Mouse (Mus musculus): ENCODE data around the gene Adtrp.

The Adtrp gene

DNA sequence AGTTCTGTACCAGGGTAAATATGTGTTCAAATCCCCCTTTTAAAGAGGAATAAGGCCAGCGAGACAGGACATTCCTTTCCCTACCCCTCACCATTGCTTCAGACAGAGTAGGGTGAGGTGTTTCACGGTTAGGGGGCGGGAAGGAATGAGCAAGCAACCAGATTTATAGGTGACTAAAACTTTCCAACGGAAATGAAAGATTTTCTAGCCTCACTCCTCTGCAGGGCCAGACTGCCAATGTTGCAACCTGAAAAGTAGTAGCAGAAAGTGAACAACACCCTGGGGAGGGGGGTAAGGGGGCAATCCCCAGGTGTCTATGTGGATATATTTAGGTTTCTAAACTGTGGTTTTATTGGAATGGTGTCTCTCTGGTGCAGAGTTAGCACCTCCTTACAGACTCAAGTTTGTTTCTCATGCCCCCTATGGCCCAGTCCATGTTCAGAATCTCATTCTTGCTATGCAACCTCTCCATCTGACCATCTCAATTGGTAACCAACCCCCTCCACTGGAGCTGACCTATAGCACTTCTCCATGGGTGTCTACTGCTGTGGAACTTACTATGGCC is 73.6 kb downstream of the Adtrp start:
- DNase-seq = no peak

DNA sequence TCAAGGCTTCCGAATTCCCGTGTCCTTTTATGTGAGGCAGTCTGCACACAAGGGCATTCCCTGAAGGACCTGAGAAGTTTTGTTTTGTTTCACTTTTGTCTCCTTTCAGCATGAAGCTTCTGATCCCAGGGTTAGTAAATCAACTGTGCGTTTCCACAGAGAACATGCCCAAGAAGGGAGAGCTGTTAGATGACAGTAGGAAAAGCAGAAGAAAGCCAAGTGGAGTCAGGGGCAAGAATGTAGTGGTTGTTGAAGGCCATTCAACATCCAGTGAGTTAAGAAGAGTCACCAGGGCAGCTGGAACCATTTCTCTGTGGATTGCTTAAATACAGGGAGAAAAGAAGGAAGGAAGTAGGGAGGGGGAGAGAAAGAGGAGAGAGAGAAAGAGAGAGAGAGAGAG is 76.4 kb downstream of the Adtrp start:
- DNase-seq = no peak

DNA sequence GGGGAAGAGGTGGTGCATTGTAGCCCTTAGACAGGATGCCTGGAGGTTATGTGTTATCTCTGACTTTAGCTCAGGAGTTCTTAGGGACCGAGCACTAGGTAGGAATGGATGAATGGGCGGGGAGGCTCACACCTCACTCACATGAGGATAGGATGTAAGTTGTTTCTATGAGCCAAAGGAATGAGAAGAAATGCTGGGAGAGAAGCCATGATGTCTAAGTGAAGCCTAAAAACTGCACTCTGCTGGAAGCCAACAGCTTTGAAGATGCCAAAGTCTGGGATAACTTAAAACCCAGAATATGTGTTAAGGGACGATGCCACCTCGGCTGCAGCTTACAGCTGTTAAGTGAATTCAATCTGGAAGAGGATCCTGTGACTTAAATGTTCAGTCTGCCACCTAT is 79.5 kb downstream of the Adtrp start:
- no peak for DNase-seq

DNA sequence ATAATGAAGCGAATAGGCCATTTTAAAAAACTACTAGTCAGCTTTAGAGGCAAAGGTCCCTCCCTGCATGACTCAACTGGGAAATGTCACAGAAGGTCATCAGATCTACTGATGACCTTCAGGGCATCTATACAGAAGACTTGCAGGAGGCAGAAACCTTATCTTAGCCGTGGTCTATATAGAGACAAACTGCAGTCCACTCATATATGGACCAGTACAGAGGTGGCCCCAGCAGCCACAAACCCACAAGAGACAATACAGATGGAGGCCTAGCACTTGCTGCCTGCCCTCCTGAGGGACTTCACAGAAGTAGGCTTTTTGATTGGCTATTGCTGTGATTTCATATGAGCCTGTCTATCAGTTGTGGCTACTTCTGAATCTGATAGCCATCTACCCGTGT is 85.5 kb downstream of the Adtrp start:
- DNase-seq = no peak

DNA sequence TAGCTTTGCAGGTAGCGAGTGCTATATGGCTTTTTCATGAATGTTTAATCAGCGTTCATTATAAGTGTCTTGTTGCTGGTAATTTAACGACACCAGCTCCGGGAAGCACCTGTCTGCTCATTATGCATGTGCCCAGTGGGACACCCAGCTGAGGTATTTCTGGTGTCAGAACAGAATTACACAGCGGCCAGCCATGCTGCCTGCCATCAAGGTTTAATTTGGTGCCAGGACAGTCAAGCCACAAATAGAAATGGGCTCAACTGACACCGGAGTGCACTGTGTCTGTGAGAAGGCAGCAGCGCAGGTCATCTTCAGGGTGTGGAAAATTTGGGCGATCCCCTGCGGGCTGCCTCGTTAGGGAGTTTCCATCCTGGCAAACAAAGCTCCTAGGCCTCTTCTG is 87.0 kb downstream of the Adtrp start:
- DNase-seq = peak; percentile 22 to 30

DNA sequence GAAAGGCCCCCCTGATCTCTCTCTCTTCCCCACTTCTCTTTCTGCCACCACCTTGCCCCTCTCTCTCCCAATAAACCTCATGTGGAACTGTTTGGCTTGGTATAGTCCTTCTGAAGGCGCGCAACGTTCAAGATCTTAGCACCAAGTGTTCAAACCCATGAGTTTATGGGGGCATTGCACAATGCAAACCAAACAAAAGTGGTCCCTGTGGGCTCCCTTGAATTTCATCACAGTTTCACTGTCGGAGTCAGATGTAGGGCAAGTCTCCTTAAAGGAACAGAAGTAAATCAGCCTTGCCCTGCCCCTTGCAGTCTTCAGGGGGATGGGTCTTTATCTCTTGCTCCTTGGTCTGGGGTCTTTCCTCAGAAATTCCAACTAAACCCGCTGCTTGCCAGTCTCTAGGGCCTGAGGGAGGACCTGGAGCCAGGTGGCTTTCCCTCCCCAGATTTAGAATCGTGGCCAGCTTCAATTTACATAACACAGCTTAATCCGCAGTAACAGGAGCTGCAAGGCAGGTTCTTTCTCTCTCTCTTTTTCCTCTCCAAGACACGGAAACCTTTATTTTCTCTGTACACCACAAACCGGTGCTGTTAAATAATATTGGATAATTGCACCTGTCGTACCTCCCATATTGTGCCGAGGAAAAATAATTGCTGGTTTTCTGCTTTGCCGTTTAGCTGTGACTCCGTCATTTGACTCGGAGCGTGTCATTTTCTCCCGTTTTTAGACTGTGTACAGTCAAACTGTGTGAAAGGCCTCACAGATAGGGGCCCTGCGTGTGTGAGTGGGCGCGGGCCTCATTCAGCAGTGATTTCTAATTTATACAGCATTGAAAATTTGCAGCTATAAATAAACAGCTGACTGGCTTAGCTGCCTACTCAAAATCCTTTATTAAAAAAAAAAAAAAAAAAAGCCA is 88.7 kb downstream of the Adtrp start:
- DNase-seq = peak; percentile 25 to 27

DNA sequence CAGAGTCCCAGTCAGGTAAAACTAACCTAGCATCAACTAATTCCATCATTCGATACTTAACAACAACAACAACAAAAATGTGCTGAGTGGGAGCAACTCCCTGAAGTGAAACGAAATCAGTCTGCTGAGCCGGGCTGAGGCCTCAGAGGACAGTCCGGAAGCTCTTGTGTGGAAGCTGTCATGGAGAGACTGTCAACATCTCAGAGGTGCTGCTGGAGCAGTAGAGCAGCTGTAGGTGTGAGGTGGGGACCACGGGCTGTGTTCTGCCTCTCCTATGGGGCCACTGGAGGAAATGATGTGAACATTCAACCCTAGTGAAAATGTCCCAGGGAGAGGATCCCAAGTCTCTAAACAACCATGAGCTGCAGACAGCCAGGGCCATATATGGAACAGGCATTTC is 94.4 kb downstream of the Adtrp start:
- DNase-seq = no peak

DNA sequence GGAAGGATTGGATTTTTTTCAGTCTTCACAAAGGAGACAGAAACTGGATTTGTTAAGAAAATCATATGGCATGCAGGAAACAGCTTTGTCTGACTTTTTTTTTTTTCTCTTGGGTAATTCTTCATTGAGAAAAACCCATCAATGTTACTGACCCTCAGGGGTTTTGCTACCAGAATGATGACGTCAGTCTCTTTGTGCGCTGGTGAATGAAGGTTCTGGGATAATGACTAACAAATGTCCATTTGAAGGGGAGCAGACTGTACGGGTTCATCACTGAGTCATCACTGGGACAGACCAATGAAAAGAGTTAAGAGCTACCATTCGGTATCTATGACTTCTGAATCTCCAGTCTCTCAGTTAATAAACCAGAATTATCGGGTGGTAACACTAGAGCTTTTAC is 97.0 kb downstream of the Adtrp start:
- no peak for DNase-seq

DNA sequence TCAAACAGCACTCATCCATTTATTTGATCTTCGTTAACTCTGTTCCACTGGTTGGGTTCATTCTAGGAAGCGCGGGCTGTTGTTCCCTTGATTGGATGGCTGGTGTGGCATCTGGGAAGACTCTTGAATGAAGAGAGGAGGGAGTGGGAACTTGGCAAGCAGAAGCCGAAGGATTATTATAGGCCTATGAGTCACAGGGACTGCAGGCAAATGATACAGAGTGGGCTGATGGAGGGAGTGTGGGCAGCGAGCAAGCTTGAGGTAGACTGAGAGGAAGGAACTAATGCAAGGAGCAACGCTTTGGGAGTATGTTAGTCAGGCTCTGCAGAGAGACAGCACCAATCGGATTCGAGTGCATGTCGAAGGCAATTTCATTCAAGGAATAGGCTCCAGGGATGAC is 98.6 kb downstream of the Adtrp start:
- no peak for DNase-seq

DNA sequence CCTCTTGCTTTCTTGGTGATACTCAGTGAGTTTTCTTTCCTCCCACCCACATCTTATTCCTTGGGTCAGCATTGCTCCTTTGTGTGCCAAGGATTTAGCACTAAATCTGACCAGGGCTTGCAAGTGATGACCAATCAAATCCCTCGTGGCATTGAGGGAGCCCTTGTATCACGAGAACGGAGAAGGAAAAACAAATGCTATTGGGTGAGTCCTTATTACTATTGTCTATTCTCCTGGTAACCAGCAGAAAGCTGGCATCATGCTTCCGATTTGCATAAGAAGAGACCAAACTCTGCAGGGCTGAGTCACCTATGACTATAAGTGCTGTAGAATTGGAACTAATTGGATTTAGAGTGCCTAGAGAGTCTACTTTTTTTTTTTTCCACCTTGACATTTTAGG is 99.8 kb downstream of the Adtrp start:
- no peak for DNase-seq

DNA sequence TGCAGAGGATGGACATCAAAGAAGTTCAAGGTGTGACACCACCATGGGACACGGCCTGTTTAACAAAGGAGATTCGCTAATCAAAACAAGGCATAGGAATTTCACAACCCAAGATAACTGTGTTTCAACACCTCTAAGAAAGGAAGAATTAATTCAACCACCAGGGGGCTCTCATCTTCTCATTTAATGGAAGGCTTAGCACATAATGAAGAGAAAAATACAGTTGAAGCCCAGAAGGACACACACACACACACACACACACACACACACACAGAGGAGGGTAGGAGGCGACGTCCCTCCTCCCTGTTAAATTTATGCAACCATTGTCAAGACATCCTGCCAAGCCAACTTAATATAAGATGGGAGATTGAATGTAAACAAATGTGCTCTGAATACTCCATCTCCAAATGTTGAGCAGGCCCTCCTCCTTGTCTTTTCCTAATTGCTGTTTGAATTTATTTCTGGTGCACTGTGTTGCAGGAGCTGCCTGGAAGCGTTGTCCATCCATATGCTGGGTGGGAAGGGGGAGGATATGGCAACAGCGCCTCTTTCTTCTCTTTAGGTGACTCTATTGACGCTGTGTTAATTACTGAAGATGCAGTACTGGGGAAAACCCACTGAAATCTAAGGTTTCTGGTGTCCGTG is 100.4 kb downstream of the Adtrp start:
- DNase-seq = peak in 1 of 2 experiments; percentile 10

DNA sequence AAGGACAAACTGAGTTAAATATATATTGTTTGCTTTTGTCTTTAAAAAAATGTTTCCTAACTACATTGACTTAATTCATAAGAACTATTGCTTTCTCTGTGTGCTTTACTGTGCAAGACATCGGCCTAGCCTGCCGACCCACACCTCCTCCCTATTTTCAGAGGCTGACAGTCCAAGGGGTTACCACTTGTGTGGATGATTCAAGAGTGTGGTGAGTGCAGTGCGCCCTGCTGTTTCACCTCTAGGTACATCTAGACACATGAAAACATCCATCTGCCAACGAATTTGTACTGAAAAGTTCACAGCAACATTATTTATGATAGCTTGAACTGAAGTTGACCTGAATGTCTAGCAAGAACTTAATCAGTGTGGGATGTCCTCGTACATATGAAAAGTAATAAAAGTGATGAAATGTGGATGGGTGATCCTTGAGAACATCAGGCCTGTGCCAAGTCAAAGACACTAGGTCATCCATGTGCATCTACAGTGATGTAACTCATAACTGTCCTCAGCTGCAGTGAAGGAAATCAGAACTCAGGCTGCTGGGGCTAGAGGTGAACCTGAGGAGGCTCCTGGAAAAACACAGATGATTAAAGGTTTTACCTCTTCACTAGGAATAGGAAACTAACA is 106.9 kb downstream of the Adtrp start:
- no peak for DNase-seq

DNA sequence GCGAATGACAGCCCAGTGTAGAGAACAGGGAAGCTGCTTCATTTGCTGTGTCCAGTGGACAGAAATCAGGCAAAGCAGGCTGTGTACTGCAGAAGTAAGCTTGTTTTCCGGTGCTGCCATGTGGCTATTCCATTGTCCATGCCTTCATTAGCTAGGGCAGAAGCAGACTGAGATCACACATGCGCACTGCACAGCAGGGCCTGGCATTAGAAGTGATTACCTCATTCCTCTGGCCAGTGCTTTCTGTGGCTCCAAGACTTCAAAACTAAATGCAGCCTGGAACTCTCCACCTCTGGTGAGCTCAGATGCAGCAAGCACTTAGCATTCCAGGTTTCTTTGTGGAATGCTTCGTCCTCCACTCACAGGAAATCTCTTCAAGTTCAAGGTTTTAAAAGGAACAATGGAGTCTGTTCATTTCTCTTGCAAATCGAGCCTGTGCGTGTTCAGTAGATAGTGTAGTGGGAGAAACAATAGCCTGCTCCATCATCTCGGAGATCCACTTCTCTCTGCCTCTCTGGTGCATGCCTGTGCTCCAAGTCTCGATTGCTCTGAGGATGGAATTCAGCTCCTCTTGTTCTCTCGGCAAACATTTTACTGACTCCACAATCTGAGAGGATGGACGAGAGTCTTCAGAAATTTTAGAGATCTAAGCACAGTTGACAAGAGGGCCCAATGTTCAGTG is 109.7 kb downstream of the Adtrp start:
- DNase-seq = peak; percentile 26 to 29

DNA sequence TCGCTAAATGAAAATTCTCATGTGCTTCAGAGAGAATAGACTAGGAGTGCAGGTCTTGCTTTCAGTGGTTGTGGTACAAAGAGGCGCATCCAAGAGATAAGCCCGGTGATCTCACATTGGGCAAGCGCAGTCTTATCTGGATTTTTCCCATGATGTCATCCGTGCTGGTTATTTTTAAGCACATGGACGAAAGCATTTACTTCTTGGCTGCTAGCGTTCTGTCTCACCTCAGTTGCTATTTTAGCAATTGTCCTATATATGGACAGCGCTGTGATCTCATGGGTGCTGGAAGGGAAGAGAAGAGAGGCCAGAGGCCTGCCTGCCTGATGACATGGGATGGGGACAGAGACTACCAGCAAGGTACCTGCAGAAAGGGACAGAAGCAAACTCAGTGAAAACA is 117.8 kb downstream of the Adtrp start:
- DNase-seq = no peak

DNA sequence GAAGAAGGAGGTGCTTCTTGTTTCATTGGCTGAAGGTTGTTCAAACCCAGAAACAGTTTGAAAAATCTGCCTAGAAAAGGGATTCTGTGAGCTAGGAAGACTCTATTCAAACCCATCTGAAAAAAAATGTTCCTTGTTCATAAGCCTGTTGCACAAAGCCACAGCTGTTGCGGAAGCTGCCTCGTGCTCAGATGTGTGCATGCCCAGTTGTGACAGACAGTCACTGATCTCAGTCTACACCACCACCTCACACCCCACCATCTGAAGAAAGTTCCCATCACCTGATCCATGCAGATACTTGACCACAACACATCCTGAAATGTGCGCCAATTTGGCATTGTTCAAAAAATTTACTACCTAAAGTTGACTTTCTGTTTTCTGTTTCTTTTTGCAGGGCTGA is 119.7 kb downstream of the Adtrp start:
- no peak for DNase-seq

DNA sequence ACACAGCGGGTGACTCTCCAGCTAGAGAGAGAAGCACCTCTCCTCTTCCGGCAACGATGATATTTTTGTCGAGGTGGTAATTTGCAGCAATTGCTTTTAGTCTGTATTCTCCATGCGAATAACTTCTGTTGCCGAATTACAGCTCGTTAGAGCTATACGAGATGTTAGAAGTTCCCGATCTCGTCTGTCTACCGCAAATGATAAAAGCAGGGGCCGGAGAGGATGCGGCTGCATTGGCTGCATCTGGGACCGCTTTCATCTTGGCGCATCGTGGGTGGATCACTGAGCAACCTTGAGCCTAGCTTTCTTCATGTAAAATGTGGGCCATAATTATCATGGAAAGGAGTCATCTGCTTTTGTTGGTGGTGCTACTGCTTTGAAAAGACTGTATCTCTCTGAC is 128.2 kb downstream of the Adtrp start:
- no peak for DNase-seq

DNA sequence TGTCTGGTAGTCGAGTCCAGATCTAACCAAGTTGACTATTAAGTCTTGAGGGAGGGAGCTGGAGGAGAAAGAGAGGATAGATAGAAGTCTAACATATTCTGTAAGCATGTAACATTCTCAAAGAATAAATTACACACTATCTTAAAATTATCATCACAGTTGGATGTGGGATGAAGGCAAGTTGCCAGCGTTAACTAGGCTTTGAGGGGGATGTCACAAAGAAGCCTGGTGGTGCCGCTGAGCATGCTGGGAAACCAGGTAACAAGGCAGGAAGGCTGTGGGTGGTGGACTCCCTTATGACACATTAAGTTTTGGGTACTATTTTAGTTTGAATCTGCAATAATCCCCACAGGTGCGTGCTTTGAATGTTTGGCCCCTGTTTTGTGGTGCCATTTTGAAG is 129.4 kb downstream of the Adtrp start:
- DNase-seq = no peak

Data from cerebellum, postnatal 36 days (tissue).